Mouse (Mus musculus) sigmoid colon, adult 10 weeks (tissue): ENCODE results near the gene Ufl1. TPM values are rescaled to one million over a fixed set of nuclear protein-coding genes. Genes with fewer than 3 reads are reported as not detected.

Source experiments
- polyA plus RNA-seq: library from polyadenylated mRNA; stranded (reverse); fragments of 350-450 nt; fragmentation: Illumina TruSeq; extraction: RNeasy Lipid Tissue Mini Kit (QIAGEN cat#74804); gene quantifications from one replicate; pipeline ENCODE4 v1.2.3, GENCODE M21; 2014; ENCODE audit warnings: low read depth, low replicate concordance

The Ufl1 gene
- polyA plus RNA-seq: 77.4 TPM

GRCm38 (mm10) chr4:25281671-25282038 is at the start of gene Ufl1:
Gene Ufl1 (minus strand): TSS chr4:25281821.

GRCm38 (mm10) chr4:25242776-25243175 is 38.8 kb downstream of the Ufl1 start, which contains the start of gene Fhl5:
Gene Fhl5 (minus strand): TSS chr4:25242876.

Other genes starting within 250 kb of the Ufl1 start
- 1.1 TPM for gene Fhl5, start 38.9 kb downstream of the Ufl1 start, polyA plus RNA-seq